Mouse (Mus musculus) layer of hippocampus, adult 2 months (tissue): ENCODE measurements around the gene Cdca5. TPM values are rescaled to one million over a fixed set of nuclear protein-coding genes. Genes with fewer than 3 reads are reported as not detected.
"Not testable (repeated sequence)": the region's sequence is repeated elsewhere in the genome, so short reads cannot be mapped to it uniquely, and the experiment has no call there.

Source experiments
- DNase-seq, 2 experiments: peaks; one replicate each; pipeline ENCODE4 v3.0.0; 2022; ENCODE audit warnings: low spot score in 2 of 2
- H3K27ac ChIP-seq: fragments of 200-600 bp; 2 replicates; pipeline ENCODE4 v1.8.1; 2022
- H3K4me3 ChIP-seq: fragments of 200-600 bp; 2 replicates; pipeline ENCODE4 v1.8.1; 2022; ENCODE audit warnings: mild to moderate bottlenecking
- CTCF ChIP-seq: fragments of 200-600 bp; conservative IDR thresholded peaks from 2 replicates; pipeline ENCODE4 v1.8.1; 2022; ENCODE audit warnings: antibody characterized with exemption, mild to moderate bottlenecking, moderate library complexity
- long read RNA-seq, 2 experiments: library from polyadenylated mRNA; stranded (forward); transcript quantifications; one replicate each; pipeline ENCODE4 v2.0.0; 2021; ENCODE audit warnings: borderline mapping rate in 2 of 2
- total RNA-seq, 2 experiments: library from RNA; stranded (reverse); gene quantifications; 2 replicates each; pipeline ENCODE4 v1.2.3; 2021

Cdca5 gene
- total RNA-seq = under 1 TPM; 0.23 to 0.27 TPM
- long read RNA-seq, experiment 1 = 0 reads
- long read RNA-seq, experiment 2 = 0 reads

DNA sequence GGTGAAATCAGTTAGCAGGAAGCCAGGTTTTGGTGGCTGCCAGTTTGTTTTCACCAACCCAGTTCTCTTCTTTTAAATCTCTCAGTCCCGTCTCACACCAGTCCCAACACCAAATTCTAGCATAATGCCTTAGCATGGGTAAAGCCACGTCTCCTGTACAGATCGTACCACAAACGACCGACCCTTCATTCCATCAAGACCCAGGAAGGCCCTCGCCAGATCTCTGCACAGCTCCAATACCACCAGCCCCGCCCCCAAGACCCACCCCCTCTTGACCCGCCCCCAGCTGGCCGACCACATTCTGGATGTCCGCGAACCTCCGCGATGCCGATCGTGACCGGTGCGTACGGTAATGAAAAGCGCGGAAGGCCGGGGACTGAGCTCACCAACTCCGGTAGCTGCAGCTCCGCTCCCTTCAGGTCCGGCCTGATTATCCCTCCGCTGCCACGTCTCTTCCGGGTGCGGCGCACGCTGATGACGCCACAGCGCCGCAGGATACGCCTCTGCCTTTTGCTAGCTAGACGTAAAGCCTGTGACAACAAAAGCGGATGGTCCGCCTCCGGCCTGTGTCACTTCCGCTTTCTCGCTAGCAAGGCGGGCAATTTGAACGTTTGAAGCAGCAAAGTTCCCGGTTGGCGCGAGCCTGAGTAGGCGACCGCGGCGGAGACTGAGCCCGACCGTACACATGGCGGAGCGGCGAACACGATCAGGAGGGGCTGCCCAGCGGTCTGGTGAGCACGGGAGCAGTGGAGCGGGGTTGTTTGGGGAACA lies at the start of gene Cdca5, which contains the start of gene Zfpl1:
Cdca5 (plus strand) TSS at position 506 of the 771 bp plus-strand sequence.
Zfpl1 (minus strand) TSS at position 479 of the 771 bp plus-strand sequence.
- Histone ChIP-seq H3K4me3 (peak within 1 kb of the TSS; percentile 70), H3K27ac (peak within 1 kb of the TSS; percentile 68; the same call in 1 of the 2 replicates)
- peak; percentile 95 to 97 for DNase-seq
- peak; percentile 19; the same call in 1 of the 2 replicates for TF ChIP-seq CTCF

- Histone ChIP-seq H3K4me3 (no peak overlapping the region), H3K27ac (no peak overlapping the region)
- TF ChIP-seq CTCF = no peak
- DNase-seq = no peak
Measured at GRCm38 (mm10) chr19:6035966-6036585, 48.7 kb upstream of the Cdca5 start.

DNA sequence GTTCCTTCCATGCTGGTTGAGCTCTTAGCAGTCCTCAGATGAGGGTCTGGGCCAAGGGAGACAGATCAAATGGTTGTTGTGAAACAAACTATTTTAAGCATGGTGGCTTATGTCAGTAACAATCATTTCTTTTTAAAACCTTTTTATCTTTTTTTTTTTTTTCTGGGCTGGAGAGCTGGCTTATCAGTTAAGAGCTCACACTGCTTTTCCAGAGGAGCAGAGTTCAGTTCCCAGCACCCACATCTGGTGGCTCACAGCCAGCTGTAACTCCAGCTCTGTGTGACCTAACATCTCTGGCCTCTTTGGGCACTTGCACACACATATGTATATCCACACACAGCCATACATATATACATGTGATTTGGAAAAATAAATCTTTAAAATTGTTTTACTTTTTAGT lies 47.1 kb upstream of the Cdca5 start:
- no peak for TF ChIP-seq CTCF
- Histone ChIP-seq H3K4me3 (no peak overlapping the region), H3K27ac (no peak overlapping the region)
- no peak for DNase-seq

DNA sequence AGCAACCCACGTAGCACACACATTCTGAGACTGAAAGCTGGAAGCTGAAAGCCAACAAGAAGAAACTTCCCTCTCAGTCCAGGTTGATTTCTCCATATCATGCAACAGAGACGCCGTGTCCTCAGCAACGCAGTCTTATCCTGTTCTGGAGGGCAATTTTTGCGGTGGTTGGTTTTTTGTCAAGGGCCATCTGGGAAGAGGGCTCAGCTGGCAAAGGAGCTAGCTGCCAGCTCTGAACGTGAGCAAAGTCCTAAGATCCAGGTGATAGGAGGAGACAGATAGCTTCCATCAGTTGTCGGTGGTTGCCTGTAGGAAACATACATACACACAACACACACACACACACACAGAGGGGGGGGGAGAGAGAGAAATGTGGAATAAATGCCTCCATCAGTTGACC lies 46.5 kb upstream of the Cdca5 start:
- no peak for DNase-seq
- H3K27ac ChIP-seq = no peak overlapping the region
- H3K4me3 ChIP-seq = no peak overlapping the region
- no peak for TF ChIP-seq CTCF

GRCm38 (mm10) chr19:6040002-6040401 lies 44.8 kb upstream of the Cdca5 start:
- no peak overlapping the region for H3K4me3 ChIP-seq
- no peak overlapping the region for H3K27ac ChIP-seq
- DNase-seq = no peak
- peak; percentile 56 for TF ChIP-seq CTCF

DNA sequence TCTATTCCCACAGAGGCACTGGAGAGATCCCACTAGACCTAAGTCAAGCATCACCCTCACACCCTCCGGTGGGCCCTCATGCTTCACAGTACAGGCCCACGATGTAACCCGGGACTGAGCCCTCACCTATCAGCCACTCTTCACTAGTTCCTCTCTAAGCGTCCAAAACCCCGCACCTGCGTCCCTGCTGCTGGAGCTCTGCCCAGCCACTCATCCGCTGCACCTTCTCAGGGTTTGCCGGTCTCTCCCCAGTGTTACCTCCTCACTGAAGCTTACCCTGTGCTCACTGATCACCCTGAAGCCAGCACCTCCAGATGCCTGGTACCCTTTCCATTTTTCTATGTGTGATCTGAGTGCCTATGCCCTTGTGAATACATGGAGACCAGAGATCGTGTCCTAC lies 42.5 kb upstream of the Cdca5 start:
- no peak overlapping the region for H3K4me3 ChIP-seq
- no peak for DNase-seq
- no peak for TF ChIP-seq CTCF
- no peak overlapping the region for H3K27ac ChIP-seq

DNA sequence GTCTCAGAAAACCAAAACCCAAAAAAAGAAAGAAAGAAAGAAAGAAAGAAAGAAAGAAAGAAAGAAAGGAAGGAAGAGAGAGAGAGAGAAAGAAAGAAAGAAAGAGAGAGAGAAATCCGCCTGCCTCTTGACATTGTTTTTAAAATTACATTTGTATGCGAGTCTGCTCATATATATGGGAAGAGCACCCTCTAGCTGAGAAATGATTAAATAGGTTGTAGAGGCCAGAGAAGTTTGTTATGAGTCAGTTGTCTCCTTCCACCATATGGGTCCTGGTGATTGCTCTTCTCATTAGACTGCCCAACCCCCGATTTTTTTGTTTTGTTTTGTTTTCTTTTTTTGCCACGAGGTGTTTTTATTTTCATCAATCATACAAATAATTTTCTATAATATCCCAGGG lies 40.7 kb upstream of the Cdca5 start:
- H3K4me3 ChIP-seq, H3K27ac ChIP-seq, DNase-seq: not testable (repeated sequence)
- TF ChIP-seq CTCF = peak; percentile 71

DNA sequence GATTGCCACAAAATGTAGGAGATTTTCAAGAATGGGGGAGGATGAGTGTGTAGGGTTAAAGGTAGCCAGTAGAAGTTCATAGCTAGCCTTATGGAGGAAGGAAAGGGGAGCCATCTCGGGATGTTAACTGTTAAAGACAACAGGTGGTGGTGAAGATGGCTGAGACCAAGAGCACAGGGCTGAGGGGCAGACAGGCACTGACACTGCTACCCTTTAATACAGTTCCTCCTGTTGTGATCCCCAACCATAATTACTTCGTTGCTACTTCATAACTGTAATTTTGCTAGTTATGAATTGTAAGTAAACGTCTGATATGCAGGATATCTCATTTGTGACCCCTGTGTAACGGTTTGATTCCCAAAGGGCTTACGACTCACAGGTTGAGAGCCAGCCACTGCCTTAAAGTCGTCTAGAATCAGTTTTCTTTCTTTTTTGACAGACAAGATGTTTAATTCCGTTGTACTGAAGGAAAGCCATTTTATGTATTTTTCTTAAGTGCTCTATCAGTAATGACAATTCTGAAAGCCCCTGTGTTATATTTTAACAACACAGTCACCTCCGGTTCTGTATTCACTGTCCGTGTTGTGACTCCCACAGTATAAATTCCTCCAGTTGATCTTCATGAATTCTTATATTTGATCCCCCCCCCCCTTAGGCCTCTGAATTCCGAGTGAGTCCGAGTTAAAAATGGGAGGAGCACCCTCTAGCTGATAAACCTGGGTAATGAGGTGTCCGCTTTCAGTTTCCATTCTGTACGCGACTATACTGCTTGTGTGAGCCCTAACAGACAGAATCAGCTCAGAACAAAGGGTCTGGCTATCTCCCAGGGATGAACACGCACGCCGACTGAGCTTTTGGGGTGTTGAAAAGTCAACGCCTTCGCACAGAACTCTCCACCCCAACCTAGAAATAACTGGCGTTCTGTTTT lies 39.2 kb upstream of the Cdca5 start:
- TF ChIP-seq CTCF = peak; percentile 34
- Histone ChIP-seq H3K4me3 (peak overlapping the region; percentile 99), H3K27ac (peak overlapping the region; percentile 99)
- no peak for DNase-seq

DNA sequence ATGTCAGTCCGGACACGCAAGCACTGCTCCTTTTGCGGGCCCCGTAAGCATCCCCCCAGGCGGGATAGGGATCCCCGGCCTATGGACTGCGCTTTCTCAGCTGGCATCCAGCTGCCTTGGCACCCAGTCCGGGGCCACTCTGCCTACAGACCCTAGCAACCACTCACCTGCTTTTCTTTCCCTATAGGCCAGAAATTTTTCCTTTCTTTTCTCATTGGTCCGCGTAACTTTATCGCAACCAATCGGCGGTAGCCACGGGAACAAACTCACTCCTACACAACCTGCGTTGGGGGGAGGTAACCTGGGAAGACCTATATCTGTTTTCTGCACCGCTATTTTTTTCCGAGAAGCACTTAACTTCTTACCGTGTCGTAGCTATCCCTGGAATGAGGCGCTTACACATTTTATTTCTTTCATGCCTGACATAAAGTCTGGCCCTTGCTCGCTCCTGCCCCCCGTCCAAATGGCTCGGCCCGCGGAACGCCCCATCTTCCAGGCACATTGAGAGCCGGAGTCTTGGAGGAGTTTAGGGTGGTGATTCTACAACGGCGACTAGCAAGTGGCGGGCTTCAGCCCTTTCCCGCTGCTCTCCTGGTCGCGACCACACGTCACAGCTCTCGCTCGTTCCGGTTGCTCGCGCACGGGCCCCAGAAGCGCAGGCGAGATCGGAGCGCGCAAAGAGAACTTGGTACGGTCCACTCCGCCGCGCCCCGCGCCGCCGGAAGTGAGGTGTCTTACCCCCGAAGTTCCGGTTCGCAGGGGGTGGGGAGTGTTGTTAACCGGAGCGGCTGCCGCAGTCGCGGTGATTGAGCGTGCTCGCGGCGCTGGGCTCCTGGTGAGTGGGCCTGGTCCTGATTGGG lies 38.3 kb upstream of the Cdca5 start, which contains the start of gene Syvn1:
Syvn1 (plus strand) TSS at position 283 of the 860 bp plus-strand sequence.
- Histone ChIP-seq H3K27ac (peak within 1 kb of the TSS; percentile 99), H3K4me3 (peak within 1 kb of the TSS; percentile 99)
- no peak for TF ChIP-seq CTCF
- DNase-seq = peak; percentile 89 to 95

GRCm38 (mm10) chr19:6047154-6047898 lies 37.5 kb upstream of the Cdca5 start:
- Histone ChIP-seq H3K27ac (peak overlapping the region; percentile 99), H3K4me3 (peak overlapping the region; percentile 99)
- no peak for TF ChIP-seq CTCF
- no peak for DNase-seq

DNA sequence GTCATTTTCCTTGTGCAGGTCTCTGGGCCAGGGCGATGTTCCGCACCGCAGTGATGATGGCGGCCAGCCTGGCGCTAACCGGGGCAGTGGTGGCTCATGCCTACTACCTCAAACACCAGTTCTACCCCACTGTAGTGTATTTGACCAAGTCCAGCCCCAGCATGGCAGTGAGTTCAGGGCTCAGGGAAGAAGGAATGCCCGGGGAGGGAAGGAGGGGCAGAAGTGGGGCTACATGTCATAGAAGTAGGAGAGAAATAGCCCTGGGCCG lies 37.0 kb upstream of the Cdca5 start:
- peak overlapping the region; percentile 99 for H3K4me3 ChIP-seq
- no peak for TF ChIP-seq CTCF
- H3K27ac ChIP-seq = peak overlapping the region; percentile 99; the same call in 1 of the 2 replicates
- DNase-seq = no peak
